Mouse (Mus musculus): Measurements from ENCODE around the gene Ppp1r8. TPM values are rescaled to one million over a fixed set of nuclear protein-coding genes. Genes with fewer than 3 reads are reported as not detected.
"Not testable (repeated sequence)": the region's sequence is repeated elsewhere in the genome, so short reads cannot be mapped to it uniquely, and the experiment has no call there.

Ppp1r8 gene
- total RNA-seq, 2 experiments from 2014 or later: 41.7 to 44.8 TPM

GRCm38 (mm10) chr4:132807771-132808641 lies 35.0 kb downstream of the Ppp1r8 start:
- DNase-seq (ENCODE audit: extremely low spot score in 1 of 2, low spot score in 1 of 2): no peak

- DNase-seq (ENCODE audit: extremely low spot score in 1 of 2, low spot score in 1 of 2): no peak
Observed at GRCm38 (mm10) chr4:132806620-132807191, 36.3 kb downstream of the Ppp1r8 start.

GRCm38 (mm10) chr4:132805599-132806197 lies 37.3 kb downstream of the Ppp1r8 start:
- no peak for DNase-seq (ENCODE audit: extremely low spot score in 1 of 2, low spot score in 1 of 2)

GRCm38 (mm10) chr4:132805146-132805545 lies 37.8 kb downstream of the Ppp1r8 start:
- no peak for DNase-seq (ENCODE audit: extremely low spot score in 1 of 2, low spot score in 1 of 2)

- DNase-seq (ENCODE audit: extremely low spot score in 1 of 2, low spot score in 1 of 2): no peak
Observed at GRCm38 (mm10) chr4:132804331-132804730, 38.6 kb downstream of the Ppp1r8 start.

- no peak for DNase-seq (ENCODE audit: extremely low spot score in 1 of 2, low spot score in 1 of 2)
Observed at GRCm38 (mm10) chr4:132803876-132804275, 39.1 kb downstream of the Ppp1r8 start.

GRCm38 (mm10) chr4:132803212-132803611 lies 39.8 kb downstream of the Ppp1r8 start:
- no peak for DNase-seq (ENCODE audit: extremely low spot score in 1 of 2, low spot score in 1 of 2)

GRCm38 (mm10) chr4:132802171-132802637 lies 40.8 kb downstream of the Ppp1r8 start:
- no peak for DNase-seq (ENCODE audit: extremely low spot score in 1 of 2, low spot score in 1 of 2)

- no peak for DNase-seq (ENCODE audit: extremely low spot score in 1 of 2, low spot score in 1 of 2)
Observed at GRCm38 (mm10) chr4:132801176-132802077, 41.5 kb downstream of the Ppp1r8 start.

- DNase-seq (ENCODE audit: extremely low spot score in 1 of 2, low spot score in 1 of 2): no peak
Observed at GRCm38 (mm10) chr4:132799845-132800244, 43.1 kb downstream of the Ppp1r8 start.

- DNase-seq (ENCODE audit: extremely low spot score in 1 of 2, low spot score in 1 of 2): not testable (repeated sequence)
Observed at GRCm38 (mm10) chr4:132798666-132799065, 44.3 kb downstream of the Ppp1r8 start.

GRCm38 (mm10) chr4:132798028-132798427 lies 44.9 kb downstream of the Ppp1r8 start:
- DNase-seq (ENCODE audit: extremely low spot score in 1 of 2, low spot score in 1 of 2): no peak

GRCm38 (mm10) chr4:132797461-132797860 lies 45.5 kb downstream of the Ppp1r8 start:
- no peak for DNase-seq (ENCODE audit: extremely low spot score in 1 of 2, low spot score in 1 of 2)

GRCm38 (mm10) chr4:132796196-132796886 lies 46.6 kb downstream of the Ppp1r8 start, which contains the start of gene Themis2:
TSS of gene Themis2 (minus strand) at chr4:132796387.
- peak in 1 of 2 experiments; percentile 25 for DNase-seq (ENCODE audit: extremely low spot score in 1 of 2, low spot score in 1 of 2)

- DNase-seq (ENCODE audit: extremely low spot score in 1 of 2, low spot score in 1 of 2): no peak
Observed at GRCm38 (mm10) chr4:132795171-132795570, 47.8 kb downstream of the Ppp1r8 start.

GRCm38 (mm10) chr4:132794760-132795159 lies 48.2 kb downstream of the Ppp1r8 start:
- DNase-seq (ENCODE audit: extremely low spot score in 1 of 2, low spot score in 1 of 2): no peak

GRCm38 (mm10) chr4:132794028-132794427 lies 48.9 kb downstream of the Ppp1r8 start:
- DNase-seq (ENCODE audit: extremely low spot score in 1 of 2, low spot score in 1 of 2): no peak

- not testable (repeated sequence) for DNase-seq (ENCODE audit: extremely low spot score in 1 of 2, low spot score in 1 of 2)
Observed at GRCm38 (mm10) chr4:132793322-132794004, 49.5 kb downstream of the Ppp1r8 start.

GRCm38 (mm10) chr4:132789731-132790130 lies 53.2 kb downstream of the Ppp1r8 start:
- no peak for DNase-seq (ENCODE audit: extremely low spot score in 1 of 2, low spot score in 1 of 2)
